Mouse (Mus musculus): Measurements from ENCODE around the gene Tlx3. TPM values are rescaled to one million over a fixed set of nuclear protein-coding genes. Genes with fewer than 3 reads are reported as not detected.

Gene Tlx3
- 8.5 and 9.8 TPM in 2 replicates for polyA plus RNA-seq (2012; rRNA removed)

GRCm38 (mm10) chr11:33203383-33204328, at the start of gene Tlx3:
Gene Tlx3, minus strand, starts transcription at chr11:33203589.

GRCm38 (mm10) chr11:33162998-33163506, 40.3 kb downstream of the Tlx3 start, which contains the start of gene Npm1:
Gene Npm1, minus strand, starts transcription at chr11:33163206.

Other genes starting within 250 kb of the Tlx3 start
- gene Fgf18, start 56.2 kb downstream of the Tlx3 start, polyA plus RNA-seq (2012; rRNA removed), result 3.5 and 5.1 TPM in 2 replicates
- gene Npm1, start 40.4 kb downstream of the Tlx3 start, polyA plus RNA-seq (2012; rRNA removed), result 1,975 and 3,526 TPM in 2 replicates
- gene Gm12117, start 73.1 kb upstream of the Tlx3 start, polyA plus RNA-seq (2012; rRNA removed), result 0.14 and 0.21 TPM in 2 replicates